Mouse (Mus musculus) bone marrow, adult 2 months (tissue): ENCODE measurements around the gene St6galnac1. TPM values are rescaled to one million over a fixed set of nuclear protein-coding genes. Genes with fewer than 3 reads are reported as not detected.

Experiments
- H3K27ac ChIP-seq: fragments of 200-500 bp; 2 replicates; pipeline ENCODE4 v1.5.1; 2012; ENCODE audit warnings: low read depth, mild to moderate bottlenecking, control low read depth, inconsistent platforms, low read length; ENCODE audit not compliant: control insufficient read depth, poor library complexity, insufficient read depth
- H3K4me1 ChIP-seq: fragments of 200-500 bp; 2 replicates; pipeline ENCODE4 v1.6.1; 2011; ENCODE audit warnings: low read length; ENCODE audit not compliant: control insufficient read depth, insufficient read depth
- H3K4me3 ChIP-seq: fragments of 200-500 bp; replicated peaks from 2 replicates; pipeline ENCODE3; 2011; ENCODE audit warnings: mild to moderate bottlenecking, low read depth, low read length, control low read depth; ENCODE audit not compliant: control insufficient read depth
- CTCF ChIP-seq: fragments of 200-500 bp; IDR thresholded peaks from 2 replicates; pipeline ENCODE4 v1.5.1; 2011; ENCODE audit warnings: low read length, control low read depth; ENCODE audit not compliant: control insufficient read depth, insufficient read depth
- POLR2A ChIP-seq: fragments of 200-500 bp; IDR thresholded peaks from 2 replicates; pipeline ENCODE4 v1.6.1; 2011; ENCODE audit warnings: low read depth, mild to moderate bottlenecking, control low read depth, low read length, borderline replicate concordance; ENCODE audit not compliant: control insufficient read depth
- WGBS: fragments of 180-500 bp; shearing (Covaris S2); methylation state at CpG from one replicate; pipeline ENCODE4 v1.1.7; 2018; 5-methylcytosine and 5-hydroxymethylcytosine counted together
- polyA plus RNA-seq: library from polyadenylated mRNA; stranded (reverse); fragments of >200 nt; gene quantifications from 2 replicates; pipeline ENCODE4 v1.2.4, GENCODE M21; 2011; ENCODE audit warnings: low replicate concordance; ENCODE audit not compliant: missing spikeins, insufficient read depth, insufficient read length

Gene St6galnac1
- polyA plus RNA-seq, 1 experiment = not detected

- Histone ChIP-seq H3K4me1 (no peaks in the 10 kb centered on the region), H3K27ac (no peak overlapping the region), H3K4me3 (no peak overlapping the region)
- WGBS = 50% methylated on average over 27 of the region's 27 CpGs
- TF ChIP-seq CTCF (no peak), POLR2A (no peak)
Observed at GRCm38 (mm10) chr11:116725031-116725948, 50.0 kb downstream of the St6galnac1 start.

- WGBS = 80% methylated on average over 5 of the region's 5 CpGs
- H3K4me3 ChIP-seq = no peak overlapping the region
- no peak overlapping the region for H3K27ac ChIP-seq
- H3K4me1 ChIP-seq = no peaks in the 10 kb centered on the region
- no peak for TF ChIP-seq POLR2A
- TF ChIP-seq CTCF = no peak
Observed at GRCm38 (mm10) chr11:116723064-116723463, 52.2 kb downstream of the St6galnac1 start.

- no peaks in the 10 kb centered on the region for H3K4me1 ChIP-seq
- 57% methylated on average over 9 of the region's 9 CpGs for WGBS
- TF ChIP-seq CTCF (no peak), POLR2A (no peak)
- H3K4me3 ChIP-seq = no peak overlapping the region
- H3K27ac ChIP-seq = no peak overlapping the region
Observed at GRCm38 (mm10) chr11:116721548-116722271, 53.6 kb downstream of the St6galnac1 start.

- Histone ChIP-seq H3K4me3 (no peak overlapping the region), H3K27ac (no peak overlapping the region), H3K4me1 (no peaks in the 10 kb centered on the region)
- no peak for TF ChIP-seq POLR2A
- no peak for TF ChIP-seq CTCF
- 84% methylated on average over 15 of the region's 15 CpGs for WGBS
Observed at GRCm38 (mm10) chr11:116720319-116720865, 54.9 kb downstream of the St6galnac1 start.

Other genes with a start within 250 kb of the St6galnac1 start
- gene Sphk1, start 244.6 kb downstream of the St6galnac1 start, polyA plus RNA-seq = 31.3 and 31.7 TPM in 2 replicates
- 90.9 and 133 TPM in 2 replicates for gene Ube2o, start 194.1 kb downstream of the St6galnac1 start, polyA plus RNA-seq
- not detected in 2 replicates for gene Aanat, start 189.1 kb downstream of the St6galnac1 start, polyA plus RNA-seq
- gene Rhbdf2, start 148.5 kb downstream of the St6galnac1 start, polyA plus RNA-seq = 20.9 and 51.1 TPM in 2 replicates
- gene Prcd, start 122.0 kb downstream of the St6galnac1 start, polyA plus RNA-seq = not detected in 2 replicates
- 2.6 and 3.4 TPM in 2 replicates for gene Cygb, start 121.2 kb downstream of the St6galnac1 start, polyA plus RNA-seq
- gene Mxra7, start 52.5 kb upstream of the St6galnac1 start, polyA plus RNA-seq = 1.7 and 6.6 TPM in 2 replicates
- gene Mettl23, start 67.8 kb upstream of the St6galnac1 start, polyA plus RNA-seq = 21.3 and 52.9 TPM in 2 replicates
- 17.3 and 41.8 TPM in 2 replicates for gene Jmjd6, start 67.9 kb upstream of the St6galnac1 start, polyA plus RNA-seq
- 6.2 and 26.4 TPM in 2 replicates for gene Mfsd11, start 76.9 kb upstream of the St6galnac1 start, polyA plus RNA-seq
- gene Srsf2, start 77.6 kb upstream of the St6galnac1 start, polyA plus RNA-seq = 438 and 524 TPM in 2 replicates
- gene Mgat5b, start 143.4 kb upstream of the St6galnac1 start, polyA plus RNA-seq = not detected in 2 replicates